Mouse (Mus musculus) spleen, adult 18-20 months (tissue): Measurements from ENCODE around the gene Olfr429.
"Not testable (repeated sequence)": the region's sequence is repeated elsewhere in the genome, so short reads cannot be mapped to it uniquely, and the experiment has no call there.

Source experiments
- DNase-seq, 2 experiments: peaks; one replicate each; pipeline ENCODE4 v3.0.0; 2022; ENCODE audit warnings: mixed read lengths in 2 of 2

The Olfr429 gene

GRCm38 (mm10) chr1:174084031-174084430 lies at the start of gene Olfr429:
Olfr429 (plus strand) TSS chr1:174084331.
- no peak for DNase-seq

GRCm38 (mm10) chr1:174035841-174036240 lies 48.3 kb upstream of the Olfr429 start:
- DNase-seq = no peak

- no peak for DNase-seq
Measured at GRCm38 (mm10) chr1:174038480-174038879, 45.7 kb upstream of the Olfr429 start.

GRCm38 (mm10) chr1:174040523-174041177 lies 43.5 kb upstream of the Olfr429 start, which contains the start of gene Olfr433:
Olfr433 (plus strand) TSS chr1:174040705.
- DNase-seq = peak; percentile 27 to 45

- DNase-seq = not testable (repeated sequence)
Measured at GRCm38 (mm10) chr1:174042091-174042884, 41.8 kb upstream of the Olfr429 start.

GRCm38 (mm10) chr1:174044431-174044830 lies 39.7 kb upstream of the Olfr429 start:
- no peak for DNase-seq

GRCm38 (mm10) chr1:174048227-174048626 lies 35.9 kb upstream of the Olfr429 start:
- DNase-seq = not testable (repeated sequence)

GRCm38 (mm10) chr1:174048893-174049292 lies 35.2 kb upstream of the Olfr429 start, which contains the start of gene Olfr432:
Olfr432 (plus strand) TSS chr1:174049205.
- DNase-seq = no peak

- DNase-seq = not testable (repeated sequence)
Measured at GRCm38 (mm10) chr1:174049357-174049756, 34.8 kb upstream of the Olfr429 start.

GRCm38 (mm10) chr1:174050532-174050931 lies 33.6 kb upstream of the Olfr429 start:
- DNase-seq = no peak

- no peak for DNase-seq
Measured at GRCm38 (mm10) chr1:174051515-174051914, 32.6 kb upstream of the Olfr429 start.

- no peak for DNase-seq
Measured at GRCm38 (mm10) chr1:174051931-174052536, 32.1 kb upstream of the Olfr429 start.

GRCm38 (mm10) chr1:174052981-174053380 lies 31.1 kb upstream of the Olfr429 start:
- DNase-seq = no peak

- DNase-seq = no peak
Measured at GRCm38 (mm10) chr1:174055248-174055647, 28.9 kb upstream of the Olfr429 start.

- DNase-seq = no peak
Measured at GRCm38 (mm10) chr1:174066305-174066704, 17.8 kb upstream of the Olfr429 start, which contains the start of gene Olfr430. Olfr430 (plus strand) TSS chr1:174066605.

- DNase-seq = no peak
Measured at GRCm38 (mm10) chr1:174096591-174096990, 12.5 kb downstream of the Olfr429 start, which contains the start of gene Olfr427. Olfr427 (plus strand) TSS chr1:174096891.

GRCm38 (mm10) chr1:174103735-174104134 lies 19.6 kb downstream of the Olfr429 start:
- no peak for DNase-seq

GRCm38 (mm10) chr1:174121062-174121461 lies 36.9 kb downstream of the Olfr429 start, which contains the start of gene Olfr231:
Olfr231 (minus strand) TSS chr1:174121162.
- no peak for DNase-seq

- no peak for DNase-seq
Measured at GRCm38 (mm10) chr1:174131217-174131616, 47.1 kb downstream of the Olfr429 start, which contains the start of gene Olfr424. Olfr424 (plus strand) TSS chr1:174131517.

- no peak for DNase-seq
Measured at GRCm38 (mm10) chr1:174131999-174132398, 47.9 kb downstream of the Olfr429 start.
